ENCODE assay signal across 7 mouse cellular contexts in genomic region chr2:150217600-150218362, GRCm38 (mm10). TPM values are rescaled to one million over a fixed set of nuclear protein-coding genes. Genes with fewer than 3 reads are reported as not detected.
A peak's percentile ranks its signal among the peaks of the same experiment; 100 is the strongest.
DNase-seq lines count a peak whose midpoint lies in the region; ATAC-seq and TF ChIP-seq lines count a peak whose summit lies in the region.
"Not testable (repeated sequence)": the region's sequence is repeated elsewhere in the genome, so short reads cannot be mapped to it uniquely, and the experiment has no call there.

Gene Zfp937, plus strand, starts transcription at chr2:150218073.

- H3K9ac ChIP-seq in heart, embryonic 12.5 days, result peak within 1 kb of the TSS; percentile 60
- H3K9ac ChIP-seq in kidney, embryonic 15.5 days, result 0 out of 2 replicates have a peak within 1 kb of the TSS, but pooled peaks have one; percentile 33
- H3K9ac ChIP-seq in limb, embryonic 14.5 days (ENCODE audit: low read depth, low read length, severe bottlenecking), result peak within 1 kb of the TSS; percentile 46
- H3K9ac ChIP-seq in midbrain, embryonic 15.5 days, result peak within 1 kb of the TSS; percentile 45

- TF ChIP-seq CTCF in bone marrow macrophage, adult 2 months (IDR thresholded peaks at IDR 0.05; ENCODE audit: low read depth, low read length); spleen, adult 2 months (IDR thresholded peaks at IDR 0.05; ENCODE audit: extremely low read depth, insufficient read depth, insufficient read length, insufficient replicate concordance): not testable (repeated sequence)

- not testable (repeated sequence) for H3K4me1 ChIP-seq in bone marrow macrophage, adult 2 months (ENCODE audit: control insufficient read depth, insufficient read depth, low read length); heart, embryonic 12.5 days (replicated peaks); kidney, embryonic 15.5 days; limb, embryonic 14.5 days (ENCODE audit: control insufficient read depth, insufficient read depth, low read length); midbrain, embryonic 15.5 days; spleen, adult 2 months (ENCODE audit: control insufficient read depth, insufficient read depth, insufficient read length)

- H3K9me3 ChIP-seq in heart, embryonic 12.5 days (replicated peaks); kidney, embryonic 15.5 days (replicated peaks); limb, embryonic 14.5 days (ENCODE audit: control insufficient read depth, low read length); midbrain, embryonic 15.5 days: not testable (repeated sequence)

- peak within 1 kb of the TSS; percentile 63 for H3K4me2 ChIP-seq in heart, embryonic 12.5 days
- peak within 1 kb of the TSS; percentile 55 for H3K4me2 ChIP-seq in kidney, embryonic 15.5 days
- peak within 1 kb of the TSS; percentile 36 for H3K4me2 ChIP-seq in limb, embryonic 14.5 days (replicated peaks; ENCODE audit: low read depth, low read length, severe bottlenecking)
- H3K4me2 ChIP-seq in midbrain, embryonic 15.5 days, result peak within 1 kb of the TSS; percentile 49

- DNase-seq in fibroblast of lung, adult 2 months (ENCODE audit: low read depth), result peak; percentile 31
- DNase-seq in limb, embryonic 14.5 days (ENCODE audit: low spot score), result peak; percentile 55
- DNase-seq in spleen, adult 2 months (ENCODE audit: low read depth in 1 of 2, low spot score in 2 of 2), result peak in 1 of 2 experiments; percentile 37

- H3K4me3 ChIP-seq in bone marrow macrophage, adult 2 months (ENCODE audit: insufficient read depth, low read length), result peak within 1 kb of the TSS; percentile 64
- H3K4me3 ChIP-seq in heart, embryonic 12.5 days, result peak within 1 kb of the TSS; percentile 54
- peak within 1 kb of the TSS; percentile 49 for H3K4me3 ChIP-seq in kidney, embryonic 15.5 days (replicated peaks)
- peak within 1 kb of the TSS; percentile 39 for H3K4me3 ChIP-seq in limb, embryonic 14.5 days (replicated peaks; ENCODE audit: low read length)
- peak within 1 kb of the TSS; percentile 45 for H3K4me3 ChIP-seq in midbrain, embryonic 15.5 days
- peak within 1 kb of the TSS; percentile 52 for H3K4me3 ChIP-seq in spleen, adult 2 months (ENCODE audit: extremely low read depth, insufficient read depth, insufficient read length)

- 1% methylated on average over 15 of the region's 15 CpGs for WGBS in heart, embryonic 12.5 days
- under 1% methylated on average over 15 of the region's 15 CpGs for WGBS in kidney, embryonic 15.5 days
- WGBS in limb, embryonic 14.5 days, result 3% methylated on average over 15 of the region's 15 CpGs
- 4% methylated on average over 15 of the region's 15 CpGs for WGBS in midbrain, embryonic 15.5 days
- WGBS in spleen, adult 2 months, result 9% methylated on average over 15 of the region's 15 CpGs

- H3K27me3 ChIP-seq in heart, embryonic 12.5 days (replicated peaks); kidney, embryonic 15.5 days; limb, embryonic 14.5 days (ENCODE audit: control insufficient read depth, insufficient read depth, low read length); midbrain, embryonic 15.5 days (replicated peaks); spleen, adult 2 months (ENCODE audit: control insufficient read depth, insufficient read depth, low read length): not testable (repeated sequence)

- ATAC-seq in heart, embryonic 12.5 days (ENCODE audit: insufficient number of reproducible peaks, low FRiP score), result peak; percentile 98
- ATAC-seq in kidney, embryonic 15.5 days (replicated peaks; ENCODE audit: low FRiP score), result peak; percentile 100
- ATAC-seq in limb, embryonic 14.5 days (ENCODE audit: low FRiP score, low read depth), result peak; percentile 99
- ATAC-seq in midbrain, embryonic 15.5 days (replicated peaks), result peak; percentile 100

- TF ChIP-seq POLR2A in bone marrow macrophage, adult 2 months (IDR thresholded peaks at IDR 0.05; ENCODE audit: borderline replicate concordance, low read depth, low read length); limb, embryonic 14.5 days (IDR thresholded peaks at IDR 0.05; ENCODE audit: borderline replicate concordance, extremely low read depth, insufficient read depth, insufficient read length); spleen, adult 2 months (IDR thresholded peaks at IDR 0.05; ENCODE audit: low read depth, low read length): not testable (repeated sequence)

- H3K27ac ChIP-seq in bone marrow macrophage, adult 2 months (ENCODE audit: insufficient read depth, low read depth, low read length); limb, embryonic 14.5 days (replicated peaks; ENCODE audit: low read depth, low read length); spleen, adult 2 months (ENCODE audit: insufficient read depth, low read length): not testable (repeated sequence)
- H3K27ac ChIP-seq in heart, embryonic 12.5 days (ENCODE audit: poor library complexity, severe bottlenecking), result 0 out of 2 replicates have a peak within 1 kb of the TSS, but pooled peaks have one; percentile 33
- peak within 1 kb of the TSS; percentile 82 for H3K27ac ChIP-seq in kidney, embryonic 15.5 days
- H3K27ac ChIP-seq in midbrain, embryonic 15.5 days, result peak within 1 kb of the TSS; percentile 60

- not testable (repeated sequence) for H3K36me3 ChIP-seq in heart, embryonic 12.5 days; kidney, embryonic 15.5 days; limb, embryonic 14.5 days (ENCODE audit: control insufficient read depth, insufficient read depth, low read length); midbrain, embryonic 15.5 days (replicated peaks); spleen, adult 2 months (ENCODE audit: control insufficient read depth, insufficient read depth, low read length)

RNA-seq across cellular contexts. Expression of gene Zfp937, which starts in this region (rescaled TPM):
- polyA plus RNA-seq in bone marrow macrophage, adult 2 months (2012; ENCODE audit: insufficient read depth, insufficient read length, missing spikeins), result 1.5 and 1.9 TPM in 2 replicates
- polyA plus RNA-seq in heart, embryonic 12.5 days (2016; fragmentation: Nextera tagmentation; extraction: Ambion mirVana), result 4.0 and 4.5 TPM in 2 replicates
- 13.2 and 13.6 TPM in 2 replicates for polyA plus RNA-seq in kidney, embryonic 15.5 days (2015; fragmentation: Nextera tagmentation; extraction: Ambion mirVana)
- 1.7 and 2.2 TPM in 2 replicates for polyA plus RNA-seq in limb, embryonic 14.5 days (2012; rRNA removed)
- polyA plus RNA-seq in limb, embryonic 14.5 days (2014; fragmentation: Nextera tagmentation; extraction: Ambion mirVana), result 8.4 and 8.5 TPM in 2 replicates
- polyA plus RNA-seq in midbrain, embryonic 15.5 days (2015; fragmentation: Nextera tagmentation; extraction: Ambion mirVana), result 9.9 and 11.9 TPM in 2 replicates
- 0.05 and 0.09 TPM in 2 replicates for polyA plus RNA-seq in spleen, adult 2 months (2012; rRNA removed)
